Mouse (Mus musculus): ENCODE measurements at regions not wholly inside any gene's neighbourhood (a gene's known extent, or its start where the extent isn't known, plus 50 kb on each side); places are given as distances from the start of the nearest gene placed in this dataset.
A peak's percentile ranks its signal among the peaks of the same experiment; 100 is the strongest.

GRCm38 (mm10) chr11:22617204-22617874, 105.5 kb downstream of the Tmem17 start:
- DNase-seq = peak; percentile 92

GRCm38 (mm10) chr11:22620912-22621705, 109.2 kb downstream of the Tmem17 start:
- DNase-seq = no peak

- no peak for DNase-seq
Observed at GRCm38 (mm10) chr11:22621868-22622267, 110.0 kb downstream of the Tmem17 start.

- no peak for DNase-seq
Observed at GRCm38 (mm10) chr11:22622496-22622997, 110.7 kb downstream of the Tmem17 start.

GRCm38 (mm10) chr11:22626407-22626806, 114.5 kb downstream of the Tmem17 start:
- DNase-seq = no peak

GRCm38 (mm10) chr11:22628497-22628896, 116.6 kb downstream of the Tmem17 start:
- peak; percentile 31 for DNase-seq

GRCm38 (mm10) chr11:22628979-22629378, 117.1 kb downstream of the Tmem17 start:
- peak; percentile 63 for DNase-seq

- DNase-seq = peak; percentile 75
Observed at GRCm38 (mm10) chr11:22629581-22629980, 117.7 kb downstream of the Tmem17 start.

GRCm38 (mm10) chr11:22629991-22630390, 118.1 kb downstream of the Tmem17 start:
- DNase-seq = peak; percentile 49

GRCm38 (mm10) chr11:22630982-22631381, 119.1 kb downstream of the Tmem17 start:
- no peak for DNase-seq

- DNase-seq = peak; percentile 35
Observed at GRCm38 (mm10) chr11:22631606-22632313, 119.9 kb downstream of the Tmem17 start.

- no peak for DNase-seq
Observed at GRCm38 (mm10) chr11:22632314-22632700, 120.4 kb downstream of the Tmem17 start.

GRCm38 (mm10) chr11:22632988-22633387, 121.1 kb downstream of the Tmem17 start:
- DNase-seq = peak; percentile 47

GRCm38 (mm10) chr11:22633961-22634360, 122.1 kb downstream of the Tmem17 start:
- DNase-seq = no peak

GRCm38 (mm10) chr11:22635021-22635420, 123.1 kb downstream of the Tmem17 start:
- DNase-seq = peak; percentile 31

- no peak for DNase-seq
Observed at GRCm38 (mm10) chr11:22636321-22636720, 124.4 kb downstream of the Tmem17 start.

GRCm38 (mm10) chr11:22636761-22637557, 125.1 kb downstream of the Tmem17 start:
- peak; percentile 67 for DNase-seq

GRCm38 (mm10) chr11:22638171-22638570, 126.3 kb downstream of the Tmem17 start:
- no peak for DNase-seq

GRCm38 (mm10) chr11:22638700-22639099, 126.8 kb downstream of the Tmem17 start:
- no peak for DNase-seq

GRCm38 (mm10) chr11:22640371-22640990, 128.6 kb downstream of the Tmem17 start:
- peak; percentile 46 for DNase-seq

- DNase-seq = no peak
Observed at GRCm38 (mm10) chr11:22641450-22641849, 129.6 kb downstream of the Tmem17 start.

Measured in kidney, postnatal 10 days (tissue).